Mouse (Mus musculus) limb, embryonic 10.5 days (tissue): ENCODE measurements around the gene Tpi1. TPM values are rescaled to one million over a fixed set of nuclear protein-coding genes. Genes with fewer than 3 reads are reported as not detected.

Source experiments
- DNase-seq: peaks from one replicate; pipeline ENCODE4 v3.0.0-alpha.2; 2017; ENCODE audit warnings: low spot score
- H3K27ac ChIP-seq: fragments of 300-500 bp; sonication (generic); 2 replicates; pipeline ENCODE4 v1.5.1; 2016; ENCODE audit warnings: mild to moderate bottlenecking
- H3K27me3 ChIP-seq: fragments of 300-500 bp; sonication (generic); 2 replicates; pipeline ENCODE4 v1.6.1; 2016; ENCODE audit warnings: low read depth, mild to moderate bottlenecking; ENCODE audit not compliant: poor library complexity, severe bottlenecking
- H3K36me3 ChIP-seq: fragments of 300-500 bp; sonication (generic); 2 replicates; pipeline ENCODE4 v1.6.1; 2016; ENCODE audit warnings: mild to moderate bottlenecking, moderate library complexity
- H3K4me1 ChIP-seq: fragments of 300-500 bp; sonication (generic); 2 replicates; pipeline ENCODE4 v1.6.1; 2016
- H3K4me3 ChIP-seq: fragments of 300-500 bp; sonication (generic); 2 replicates; pipeline ENCODE4 v1.5.1; 2016; ENCODE audit warnings: mild to moderate bottlenecking, moderate library complexity
- H3K9me3 ChIP-seq: fragments of 300-500 bp; sonication (generic); replicated peaks from 2 replicates; pipeline ENCODE4 v1.6.1; 2016; ENCODE audit warnings: mild to moderate bottlenecking
- WGBS: fragments of 180-500 bp; shearing (Covaris S2); methylation state at CpG from one replicate; pipeline ENCODE4 v1.1.7; 2016; 5-methylcytosine and 5-hydroxymethylcytosine counted together
- polyA plus RNA-seq: library from polyadenylated mRNA; unstranded; fragments of >200 nt; fragmentation: Nextera tagmentation; extraction: Ambion mirVana; gene quantifications from 2 replicates; pipeline ENCODE4 v1.2.1, GENCODE M21; 2016

The Tpi1 gene
- polyA plus RNA-seq: 831 and 927 TPM in 2 replicates

- H3K27me3 ChIP-seq: no peaks in the 10 kb centered on the region
- WGBS: under 1% methylated on average over 22 of the region's 22 CpGs
- H3K27ac ChIP-seq: peak within 1 kb of the TSS; percentile 95
- peaks cover 75% of the 10 kb centered on the region for H3K36me3 ChIP-seq
- H3K9me3 ChIP-seq: no peaks in the 10 kb centered on the region
- DNase-seq: peak; percentile 87
- H3K4me3 ChIP-seq: peak within 1 kb of the TSS; percentile 69
- peaks cover 46% of the 10 kb centered on the region for H3K4me1 ChIP-seq
Observed at GRCm38 (mm10) chr6:124813933-124814332, at the start of gene Tpi1. TSS of gene Tpi1 (minus strand) at chr6:124814296.

- Histone ChIP-seq H3K4me3 (peak overlapping the region; percentile 68), H3K27me3 (peaks cover 96% of the 10 kb centered on the region), H3K9me3 (no peaks in the 10 kb centered on the region), H3K27ac (peak overlapping the region; percentile 88), H3K4me1 (peaks cover 71% of the 10 kb centered on the region), H3K36me3 (peaks cover 3% of the 10 kb centered on the region; the same call in 1 of the 2 replicates)
- WGBS: 2% methylated on average over 9 of the region's 16 CpGs
- DNase-seq: no peak
Observed at GRCm38 (mm10) chr6:124863125-124863657, 49.1 kb upstream of the Tpi1 start.

DNA sequence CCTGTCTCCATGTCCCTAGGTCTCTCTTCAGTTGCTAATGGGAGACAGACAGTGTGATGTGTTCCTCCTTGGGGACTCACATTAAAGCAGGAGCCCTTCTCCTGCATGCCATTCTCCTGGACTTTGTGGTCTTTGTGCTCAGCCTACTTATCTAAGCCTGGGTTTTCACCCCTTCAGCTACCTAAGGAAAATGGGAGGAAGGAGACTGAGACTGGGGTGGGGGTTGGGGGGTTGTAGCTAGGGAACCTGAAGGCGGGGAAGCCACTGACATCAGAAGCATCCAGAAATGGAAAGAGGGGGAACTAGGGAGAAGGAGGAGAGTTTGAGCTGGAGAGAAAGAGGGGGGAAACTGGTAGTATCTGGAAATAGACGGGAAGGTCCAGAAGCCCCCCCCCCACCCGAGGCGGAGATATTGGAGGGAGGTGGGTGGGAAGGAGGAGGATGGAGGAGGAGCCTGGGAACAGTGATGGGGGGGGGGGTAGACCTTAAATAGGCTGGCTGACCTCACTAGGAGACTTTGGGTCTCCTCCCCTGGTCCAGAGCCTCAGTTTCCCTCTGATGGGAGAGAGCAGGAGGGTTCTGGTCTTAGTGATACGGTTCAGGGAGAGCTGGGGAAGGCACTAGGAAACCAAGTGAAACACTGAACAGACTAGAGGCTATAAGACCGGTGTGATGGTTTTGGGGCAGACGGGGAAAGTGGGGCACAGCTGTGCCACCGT, 48.5 kb upstream of the Tpi1 start:
- WGBS: 15% methylated on average over 8 of the region's 8 CpGs
- no peak for DNase-seq
- peaks cover 78% of the 10 kb centered on the region for H3K4me1 ChIP-seq
- peaks cover 3% of the 10 kb centered on the region; the same call in 1 of the 2 replicates for H3K36me3 ChIP-seq
- H3K27me3 ChIP-seq: peaks cover 95% of the 10 kb centered on the region
- H3K9me3 ChIP-seq: no peaks in the 10 kb centered on the region
- H3K27ac ChIP-seq: peak overlapping the region; percentile 88
- H3K4me3 ChIP-seq: peak overlapping the region; percentile 68

DNA sequence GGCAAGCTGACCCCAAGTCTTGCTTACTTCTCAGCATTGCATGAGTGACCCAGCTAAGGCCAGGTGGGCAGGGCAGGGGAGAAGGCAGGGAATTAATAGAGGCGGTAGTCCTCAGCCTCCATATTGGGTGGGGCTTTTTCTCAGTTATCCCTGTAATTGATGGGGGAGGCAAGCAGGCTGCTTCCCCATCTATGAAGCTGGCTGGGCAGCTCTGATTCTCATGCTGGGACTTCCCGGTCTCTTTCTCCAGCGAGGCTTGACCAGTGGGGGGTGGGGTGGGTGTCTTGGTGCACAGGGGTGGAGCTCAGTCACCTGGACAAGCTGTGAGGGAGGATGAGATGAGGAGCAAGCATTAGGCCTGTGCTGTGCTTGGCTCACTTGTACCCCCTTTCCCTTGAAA, 47.7 kb upstream of the Tpi1 start:
- no peak for DNase-seq
- peaks cover 87% of the 10 kb centered on the region for H3K27me3 ChIP-seq
- no peaks in the 10 kb centered on the region for H3K9me3 ChIP-seq
- 56% methylated on average over 3 of the region's 3 CpGs for WGBS
- H3K4me3 ChIP-seq: no peak overlapping the region
- H3K36me3 ChIP-seq: peaks cover 3% of the 10 kb centered on the region; the same call in 1 of the 2 replicates
- H3K4me1 ChIP-seq: peaks cover 85% of the 10 kb centered on the region
- H3K27ac ChIP-seq: no peak overlapping the region

DNA sequence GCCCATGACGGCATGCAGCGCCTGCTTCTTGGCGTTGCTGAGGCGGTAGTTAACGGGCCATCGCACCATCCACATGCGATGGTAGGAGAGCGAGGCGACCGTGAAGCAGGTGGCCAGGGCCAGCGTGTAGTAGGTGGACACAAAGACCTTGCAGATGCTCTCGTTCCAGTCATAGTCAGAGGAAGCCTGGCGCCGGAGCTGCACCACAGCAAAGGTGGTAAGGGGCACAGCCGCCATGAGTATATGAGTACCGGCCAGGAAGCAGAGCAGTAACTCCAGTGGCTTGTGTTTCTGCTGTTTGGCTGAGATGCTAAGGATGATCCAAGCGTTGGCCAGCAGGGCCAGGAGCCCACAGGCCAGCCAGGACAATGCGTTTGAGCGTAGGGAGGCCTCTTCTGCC, 47.2 kb upstream of the Tpi1 start:
- H3K9me3 ChIP-seq: no peaks in the 10 kb centered on the region
- 82% methylated on average over 19 of the region's 19 CpGs for WGBS
- H3K27me3 ChIP-seq: peaks cover 82% of the 10 kb centered on the region
- no peak overlapping the region for H3K4me3 ChIP-seq
- no peak for DNase-seq
- peaks cover 86% of the 10 kb centered on the region for H3K4me1 ChIP-seq
- peak overlapping the region; percentile 51; the same call in 1 of the 2 replicates for H3K27ac ChIP-seq
- H3K36me3 ChIP-seq: peaks cover 3% of the 10 kb centered on the region; the same call in 1 of the 2 replicates

GRCm38 (mm10) chr6:124860511-124860910, 46.4 kb upstream of the Tpi1 start:
- no peak for DNase-seq
- Histone ChIP-seq H3K9me3 (no peaks in the 10 kb centered on the region), H3K36me3 (peaks cover 3% of the 10 kb centered on the region; the same call in 1 of the 2 replicates), H3K4me1 (peaks cover 86% of the 10 kb centered on the region), H3K4me3 (no peak overlapping the region), H3K27ac (no peak overlapping the region), H3K27me3 (peaks cover 75% of the 10 kb centered on the region)
- 86% methylated on average over 9 of the region's 9 CpGs for WGBS

- H3K4me3 ChIP-seq: peak overlapping the region; percentile 20; the same call in 1 of the 2 replicates
- H3K4me1 ChIP-seq: peaks cover 93% of the 10 kb centered on the region
- H3K27ac ChIP-seq: peak overlapping the region; percentile 56
- peak; percentile 89 for DNase-seq
- 12% methylated on average over 12 of the region's 12 CpGs for WGBS
- H3K27me3 ChIP-seq: peaks cover 71% of the 10 kb centered on the region
- no peaks in the 10 kb centered on the region for H3K9me3 ChIP-seq
- peaks cover 8% of the 10 kb centered on the region for H3K36me3 ChIP-seq
Observed at GRCm38 (mm10) chr6:124859725-124860124, 45.6 kb upstream of the Tpi1 start.

GRCm38 (mm10) chr6:124858561-124859318, 44.6 kb upstream of the Tpi1 start:
- Histone ChIP-seq H3K36me3 (peaks cover 18% of the 10 kb centered on the region), H3K27ac (peak overlapping the region; percentile 100), H3K4me1 (peaks cover 86% of the 10 kb centered on the region), H3K9me3 (no peaks in the 10 kb centered on the region), H3K4me3 (peak overlapping the region; percentile 93), H3K27me3 (peaks cover 63% of the 10 kb centered on the region)
- no peak for DNase-seq
- WGBS: 76% methylated on average over 28 of the region's 28 CpGs

DNA sequence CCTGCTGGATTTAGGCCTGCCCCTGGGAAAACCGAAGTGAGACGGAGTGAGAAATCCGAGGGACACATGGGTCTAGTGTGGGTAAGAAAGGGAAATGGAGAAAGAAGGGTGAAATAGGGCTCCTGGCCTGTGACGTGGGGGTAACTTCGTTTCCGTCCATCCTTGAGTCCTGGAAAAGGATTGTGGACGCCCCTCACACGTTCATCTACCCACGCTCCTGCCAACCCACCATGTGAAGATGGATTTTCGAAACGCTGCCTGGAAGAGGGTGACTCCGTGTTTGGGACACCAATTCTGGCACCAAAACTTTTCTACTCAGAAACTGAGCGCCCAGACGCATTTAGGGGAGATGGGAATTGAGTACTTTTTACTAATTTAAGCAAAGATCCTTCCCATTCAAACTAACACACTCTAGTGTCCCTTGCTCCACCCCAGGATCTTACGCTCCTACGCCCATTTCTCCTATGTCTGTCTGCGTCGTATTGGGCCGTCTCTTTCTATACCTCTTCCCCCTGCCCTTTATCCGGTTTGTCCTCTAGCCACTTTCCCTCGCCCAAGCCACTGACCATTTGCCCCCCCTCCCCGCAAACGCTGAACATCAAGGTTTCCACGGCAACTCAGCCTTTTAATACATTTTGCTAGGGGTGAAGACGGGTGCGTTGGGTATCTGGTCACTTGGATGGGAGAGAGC, 43.9 kb upstream of the Tpi1 start:
- H3K36me3 ChIP-seq: peaks cover 25% of the 10 kb centered on the region
- peaks cover 55% of the 10 kb centered on the region for H3K27me3 ChIP-seq
- H3K9me3 ChIP-seq: no peaks in the 10 kb centered on the region
- H3K4me3 ChIP-seq: peak overlapping the region; percentile 93
- peak overlapping the region; percentile 100 for H3K27ac ChIP-seq
- peaks cover 79% of the 10 kb centered on the region for H3K4me1 ChIP-seq
- WGBS: 27% methylated on average over 26 of the region's 26 CpGs
- DNase-seq: no peak

DNA sequence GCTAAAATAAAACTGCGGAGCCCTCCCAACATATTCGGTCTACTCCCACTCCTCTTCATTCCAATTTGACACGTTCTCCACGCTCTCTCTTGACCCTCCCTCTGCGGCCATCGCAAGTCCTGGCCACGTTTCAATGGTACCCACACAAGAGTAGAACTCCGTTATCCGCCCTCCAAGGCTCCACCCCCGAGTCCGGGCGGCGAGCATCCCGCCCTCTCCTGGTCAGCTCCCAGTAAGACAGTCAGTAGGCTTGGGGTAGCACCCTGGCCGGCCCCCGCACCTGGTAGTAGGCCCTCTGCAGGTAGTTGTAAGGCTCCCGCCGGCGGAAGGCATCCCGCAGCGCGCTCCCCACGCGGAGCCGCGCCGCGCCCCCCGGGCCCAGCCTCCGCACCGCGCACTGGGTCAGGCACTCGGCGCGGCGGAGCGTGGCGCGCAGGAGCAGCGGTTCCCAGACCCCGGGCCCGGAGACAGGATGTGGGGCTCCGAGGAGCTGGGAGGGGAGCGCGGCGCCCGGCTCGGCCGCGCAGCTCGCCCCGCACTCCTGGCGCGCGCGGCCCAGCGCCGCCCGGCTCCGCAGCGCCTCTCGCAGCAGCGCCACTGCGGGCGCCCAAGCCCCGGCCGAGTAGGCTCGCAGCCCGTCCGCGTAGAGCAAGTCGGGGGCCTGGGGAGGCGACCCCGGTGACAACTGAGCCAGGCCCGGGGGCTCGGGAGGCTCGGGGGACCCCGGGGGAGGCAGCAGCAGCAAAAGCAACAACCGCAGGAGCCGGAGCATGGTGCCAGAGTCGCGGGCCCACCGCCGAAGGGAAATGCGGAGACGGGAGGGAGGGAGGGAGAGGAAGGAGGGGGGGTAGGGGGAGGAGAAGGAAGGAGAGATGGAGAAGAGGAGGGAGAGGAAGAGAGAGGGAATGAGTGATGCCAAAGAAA, 43.1 kb upstream of the Tpi1 start, which contains the start of gene P3h3:
Gene P3h3 (minus strand): TSS at position 837 of the 924 bp plus-strand sequence.
- Histone ChIP-seq H3K4me3 (peak within 1 kb of the TSS; percentile 93), H3K36me3 (peaks cover 33% of the 10 kb centered on the region), H3K9me3 (no peaks in the 10 kb centered on the region), H3K27me3 (peaks cover 47% of the 10 kb centered on the region), H3K4me1 (peaks cover 71% of the 10 kb centered on the region), H3K27ac (peak within 1 kb of the TSS; percentile 100)
- peak; percentile 92 for DNase-seq
- under 1% methylated on average over 86 of the region's 86 CpGs for WGBS

DNA sequence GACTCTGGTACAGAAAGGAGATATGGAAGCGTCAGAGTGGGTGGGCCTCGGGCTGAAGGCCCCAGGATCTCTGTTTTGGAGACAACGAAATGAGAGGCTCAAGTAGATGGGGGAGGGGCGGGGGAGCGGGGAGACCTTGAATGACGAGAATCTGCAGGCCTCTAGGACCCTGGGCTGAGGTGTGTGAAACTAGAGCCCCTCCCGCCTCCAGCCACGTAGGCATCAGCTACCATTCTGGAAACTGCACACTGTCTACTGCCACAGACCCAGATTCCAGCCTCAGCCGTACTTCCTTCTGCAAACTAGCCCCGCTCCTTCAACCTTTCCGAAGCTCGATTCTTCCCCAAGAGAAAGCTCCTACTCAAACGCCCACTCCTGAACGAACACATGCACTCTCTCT, 42.2 kb upstream of the Tpi1 start:
- Histone ChIP-seq H3K4me1 (peaks cover 62% of the 10 kb centered on the region), H3K9me3 (no peaks in the 10 kb centered on the region)
- 6% methylated on average over 14 of the region's 14 CpGs for WGBS

More for the DNA sequence above, 42.2 kb upstream of the Tpi1 start:
- H3K27ac ChIP-seq: peak overlapping the region; percentile 100
- H3K27me3 ChIP-seq: peaks cover 39% of the 10 kb centered on the region
- DNase-seq: peak; percentile 80
- peaks cover 41% of the 10 kb centered on the region for H3K36me3 ChIP-seq
- peak overlapping the region; percentile 93 for H3K4me3 ChIP-seq
